Mouse (Mus musculus) neural tube, embryonic 15.5 days (tissue): ENCODE data around the gene Ppp1r12a. TPM values are rescaled to one million over a fixed set of nuclear protein-coding genes. Genes with fewer than 3 reads are reported as not detected.

Source experiments
- ATAC-seq: fragments of 200-750 bp; cut with Nextera tagmentation; 2 replicates; pipeline ENCODE4 v1.8.0; 2017; ENCODE audit warnings: mild to moderate bottlenecking, moderate TSS enrichment, moderate library complexity; ENCODE audit not compliant: low FRiP score
- H3K27ac ChIP-seq: fragments of 300-500 bp; sonication (generic); replicated peaks from 2 replicates; pipeline ENCODE4 v1.5.1; 2015; ENCODE audit warnings: mild to moderate bottlenecking, inconsistent platforms
- H3K27me3 ChIP-seq: fragments of 300-500 bp; sonication (generic); replicated peaks from 2 replicates; pipeline ENCODE4 v1.6.1; 2015; ENCODE audit warnings: inconsistent platforms
- H3K36me3 ChIP-seq: fragments of 300-500 bp; sonication (generic); 2 replicates; pipeline ENCODE4 v1.6.1; 2015; ENCODE audit warnings: inconsistent platforms
- H3K4me1 ChIP-seq: fragments of 300-500 bp; sonication (generic); 2 replicates; pipeline ENCODE4 v1.6.1; 2015; ENCODE audit warnings: inconsistent platforms
- H3K4me2 ChIP-seq: fragments of 300-500 bp; sonication (generic); 2 replicates; pipeline ENCODE4 v1.6.1; 2015; ENCODE audit warnings: inconsistent platforms, mild to moderate bottlenecking, moderate library complexity
- H3K4me3 ChIP-seq: fragments of 300-500 bp; sonication (generic); replicated peaks from 2 replicates; pipeline ENCODE4 v1.5.1; 2015; ENCODE audit warnings: mild to moderate bottlenecking, inconsistent platforms
- H3K9ac ChIP-seq: fragments of 300-500 bp; sonication (generic); replicated peaks from 2 replicates; pipeline ENCODE4 v1.6.1; 2015; ENCODE audit warnings: mild to moderate bottlenecking, inconsistent platforms
- H3K9me3 ChIP-seq: fragments of 300-500 bp; sonication (generic); replicated peaks from 2 replicates; pipeline ENCODE4 v1.6.1; 2016; ENCODE audit warnings: inconsistent platforms
- WGBS: fragments of 180-500 bp; shearing (Covaris S2); methylation state at CpG from one replicate; pipeline ENCODE4 v1.1.7; 2015; ENCODE audit warnings: mixed read lengths; 5-methylcytosine and 5-hydroxymethylcytosine counted together
- polyA plus RNA-seq: library from polyadenylated mRNA; unstranded; fragments of >200 nt; fragmentation: Nextera tagmentation; extraction: Ambion mirVana; gene quantifications from 2 replicates; pipeline ENCODE4 v1.2.1, GENCODE M21; 2015

The Ppp1r12a gene
- polyA plus RNA-seq, 1 experiment from 2014 or later: 63.4 TPM

DNA sequence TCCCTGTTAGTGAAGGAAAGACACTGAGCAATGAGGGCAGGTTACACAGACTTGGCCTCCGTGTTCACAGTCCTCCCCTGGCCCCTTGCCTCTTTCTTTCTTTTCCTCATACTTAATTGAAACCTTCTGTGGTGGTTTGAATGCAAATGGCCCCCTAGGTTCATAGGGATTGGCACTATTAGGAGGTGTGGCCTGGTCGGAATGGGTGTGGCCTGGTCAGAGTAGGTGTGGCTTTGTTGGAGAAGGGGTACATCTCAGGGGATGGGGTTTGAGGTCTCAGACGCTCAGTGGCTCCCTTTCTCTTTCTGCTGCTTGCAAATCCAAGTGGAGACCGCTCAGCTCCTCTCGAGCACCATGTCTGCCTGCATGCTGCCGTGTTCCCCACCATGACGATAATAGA lies 132.8 kb downstream of the Ppp1r12a start:
- Histone ChIP-seq H3K4me3 (no peak overlapping the region), H3K9me3 (no peaks in the 10 kb centered on the region), H3K4me2 (no peak overlapping the region), H3K27ac (no peak overlapping the region), H3K27me3 (no peaks in the 10 kb centered on the region), H3K9ac (no peak overlapping the region), H3K4me1 (no peaks in the 10 kb centered on the region), H3K36me3 (no peaks in the 10 kb centered on the region)
- WGBS: 88% methylated on average over 7 of the region's 7 CpGs
- ATAC-seq: no peak

DNA sequence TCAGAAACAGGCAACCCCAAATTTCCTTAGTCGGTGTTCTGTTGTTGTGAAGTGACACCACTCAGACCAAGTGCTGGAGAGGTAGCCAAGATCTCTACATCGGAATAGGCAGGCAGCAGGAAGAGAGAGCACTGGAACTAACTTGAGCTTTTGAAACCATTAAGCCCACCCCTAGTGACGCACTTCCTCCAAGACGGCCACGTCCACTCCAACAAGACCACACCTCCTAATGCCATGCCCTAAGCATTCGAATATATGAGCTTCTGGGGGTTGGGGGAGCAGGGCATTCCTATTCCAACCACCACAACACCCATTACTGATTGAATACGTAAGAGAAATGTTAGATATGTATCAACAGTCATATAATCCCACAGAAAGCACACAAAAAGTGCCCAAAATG lies 134.5 kb downstream of the Ppp1r12a start:
- no peak for ATAC-seq
- Histone ChIP-seq H3K9me3 (no peaks in the 10 kb centered on the region), H3K27ac (no peak overlapping the region), H3K36me3 (no peaks in the 10 kb centered on the region), H3K4me2 (no peak overlapping the region), H3K9ac (no peak overlapping the region), H3K4me3 (no peak overlapping the region), H3K27me3 (no peaks in the 10 kb centered on the region), H3K4me1 (peaks cover 3% of the 10 kb centered on the region; the same call in 1 of the 2 replicates)
- 91% methylated on average over 7 of the region's 7 CpGs for WGBS

GRCm38 (mm10) chr10:108298261-108298660 lies 136.3 kb downstream of the Ppp1r12a start:
- no peak for ATAC-seq
- WGBS: 97% methylated on average over 13 of the region's 13 CpGs
- no peaks in the 10 kb centered on the region for H3K36me3 ChIP-seq
- H3K27me3 ChIP-seq: no peaks in the 10 kb centered on the region
- H3K4me3 ChIP-seq: no peak overlapping the region
- no peaks in the 10 kb centered on the region for H3K9me3 ChIP-seq
- H3K4me2 ChIP-seq: no peak overlapping the region
- H3K27ac ChIP-seq: no peak overlapping the region
- no peak overlapping the region for H3K9ac ChIP-seq
- peaks cover 3% of the 10 kb centered on the region; the same call in 1 of the 2 replicates for H3K4me1 ChIP-seq

DNA sequence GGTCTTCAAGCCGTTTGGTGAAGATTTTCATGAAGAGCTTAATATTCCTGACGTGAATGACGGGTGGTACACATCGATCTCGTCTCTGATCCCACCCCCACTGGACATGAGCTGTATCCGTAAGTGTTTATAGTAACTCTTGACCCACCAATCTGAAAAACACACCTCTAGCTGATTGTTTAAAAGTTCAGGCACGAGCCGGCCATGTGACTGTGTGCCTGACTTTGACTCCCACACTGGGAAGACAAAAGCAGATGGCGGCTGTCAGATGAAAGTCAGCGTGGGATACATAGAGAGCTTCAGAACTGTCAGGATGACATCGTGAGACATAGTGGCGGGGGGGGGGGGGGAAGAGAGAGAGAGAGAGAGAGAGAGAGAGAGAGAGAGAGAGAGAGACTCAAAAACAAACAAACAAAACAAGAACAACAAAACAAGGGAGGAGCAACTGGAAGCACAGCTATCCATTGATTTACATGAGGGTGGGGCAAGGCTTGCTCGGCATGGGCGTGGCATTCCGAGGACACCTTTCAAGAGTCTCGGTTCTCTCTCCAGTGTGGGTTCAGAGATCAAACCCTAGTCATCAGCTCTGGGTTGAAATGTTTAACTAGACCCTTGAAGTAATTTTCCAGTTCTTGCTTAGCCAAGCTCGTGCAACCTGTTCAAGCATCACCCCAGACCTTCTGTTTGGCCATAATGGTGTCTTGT lies 137.0 kb downstream of the Ppp1r12a start:
- H3K4me2 ChIP-seq: no peak overlapping the region
- H3K9ac ChIP-seq: no peak overlapping the region
- no peak overlapping the region for H3K27ac ChIP-seq
- 87% methylated on average over 16 of the region's 17 CpGs for WGBS
- H3K4me3 ChIP-seq: no peak overlapping the region
- no peaks in the 10 kb centered on the region for H3K27me3 ChIP-seq
- H3K36me3 ChIP-seq: no peaks in the 10 kb centered on the region
- no peak for ATAC-seq
- no peaks in the 10 kb centered on the region for H3K9me3 ChIP-seq
- peaks cover 3% of the 10 kb centered on the region; the same call in 1 of the 2 replicates for H3K4me1 ChIP-seq

DNA sequence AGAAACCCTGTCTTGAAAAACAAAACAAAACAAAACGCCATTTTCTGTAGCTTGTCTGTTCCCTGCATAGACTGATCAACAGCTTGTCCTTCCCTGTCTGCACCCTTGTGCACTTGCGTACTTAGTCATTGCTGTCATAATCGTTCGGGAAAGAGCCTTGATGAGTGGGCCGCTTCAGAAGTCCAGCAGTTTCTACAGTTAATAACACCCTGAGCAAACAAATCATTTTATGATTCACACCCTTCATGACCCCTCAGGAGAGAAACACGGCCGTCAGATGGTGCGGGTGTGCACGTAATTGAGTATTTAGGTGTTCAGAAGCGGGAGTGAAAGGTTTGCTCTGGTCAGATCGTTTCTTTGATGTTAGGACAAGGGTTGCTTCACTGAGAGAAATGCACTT lies 137.8 kb downstream of the Ppp1r12a start:
- 71% methylated on average over 11 of the region's 11 CpGs for WGBS
- ATAC-seq: no peak
- H3K4me1 ChIP-seq: peaks cover 3% of the 10 kb centered on the region; the same call in 1 of the 2 replicates

DNA sequence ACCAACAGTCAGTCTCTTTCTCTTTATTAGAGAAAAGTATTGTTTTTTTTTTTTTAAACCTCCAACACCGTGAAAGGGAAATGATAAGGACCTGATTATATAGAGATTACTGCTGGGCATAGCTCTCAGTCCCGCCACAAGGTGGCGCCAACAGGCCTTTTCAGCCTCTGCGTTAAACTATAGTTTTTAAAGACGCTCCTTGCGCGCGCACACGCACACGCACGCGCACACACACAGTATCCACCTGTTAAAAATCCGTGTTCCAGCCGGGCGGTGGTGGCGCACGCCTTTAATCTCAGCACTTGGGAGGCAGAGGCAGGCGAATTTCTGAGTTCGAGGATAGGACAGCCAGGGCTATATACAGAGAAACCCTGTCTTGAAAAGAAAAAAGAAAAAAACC lies 138.8 kb downstream of the Ppp1r12a start:
- Histone ChIP-seq H3K36me3 (no peaks in the 10 kb centered on the region), H3K9me3 (no peaks in the 10 kb centered on the region), H3K4me2 (peak overlapping the region; percentile 49), H3K9ac (no peak overlapping the region), H3K27me3 (no peaks in the 10 kb centered on the region), H3K4me3 (peak overlapping the region; percentile 25; the same call in 1 of the 2 replicates), H3K27ac (no peak overlapping the region), H3K4me1 (peaks cover 3% of the 10 kb centered on the region; the same call in 1 of the 2 replicates)
- WGBS: 14% methylated on average over 19 of the region's 19 CpGs
- peak; percentile 57; the same call in 1 of the 2 replicates for ATAC-seq

More for the DNA sequence above, 137.8 kb downstream of the Ppp1r12a start:
- Histone ChIP-seq H3K27me3 (no peaks in the 10 kb centered on the region), H3K9me3 (no peaks in the 10 kb centered on the region), H3K9ac (no peak overlapping the region), H3K4me2 (no peak overlapping the region), H3K27ac (no peak overlapping the region), H3K4me3 (no peak overlapping the region), H3K36me3 (no peaks in the 10 kb centered on the region)

- no peak for ATAC-seq
- Histone ChIP-seq H3K9ac (no peak overlapping the region), H3K27me3 (no peaks in the 10 kb centered on the region), H3K4me2 (peak overlapping the region; percentile 4; the same call in 1 of the 2 replicates), H3K27ac (no peak overlapping the region), H3K9me3 (no peaks in the 10 kb centered on the region), H3K4me3 (no peak overlapping the region), H3K36me3 (no peaks in the 10 kb centered on the region), H3K4me1 (no peaks in the 10 kb centered on the region)
- 61% methylated on average over 11 of the region's 11 CpGs for WGBS
Measured at GRCm38 (mm10) chr10:108307772-108308171, 145.8 kb downstream of the Ppp1r12a start.

DNA sequence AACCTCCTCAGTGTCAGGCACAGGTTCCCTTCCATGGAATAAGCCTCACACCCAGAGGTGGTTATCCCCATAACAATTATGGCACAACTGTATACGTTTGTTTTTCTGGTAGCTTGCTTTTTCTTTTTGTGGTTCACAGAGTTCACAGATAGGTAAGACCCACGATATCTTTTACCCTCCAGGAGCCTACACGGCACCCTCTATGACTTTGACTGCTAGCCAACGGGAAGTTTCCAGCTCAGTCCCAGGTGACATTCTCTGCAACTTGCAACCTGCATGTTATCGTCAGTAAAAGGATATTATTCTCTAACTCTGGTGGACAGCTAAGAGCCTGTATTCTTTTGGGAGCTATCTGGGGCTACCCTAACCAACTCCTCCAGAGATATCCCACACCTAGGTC lies 148.2 kb downstream of the Ppp1r12a start:
- Histone ChIP-seq H3K4me2 (no peak overlapping the region), H3K4me3 (no peak overlapping the region), H3K27me3 (no peaks in the 10 kb centered on the region), H3K9me3 (no peaks in the 10 kb centered on the region), H3K9ac (no peak overlapping the region), H3K4me1 (no peaks in the 10 kb centered on the region), H3K36me3 (no peaks in the 10 kb centered on the region), H3K27ac (no peak overlapping the region)
- WGBS: 90% methylated on average over 5 of the region's 5 CpGs
- ATAC-seq: no peak

DNA sequence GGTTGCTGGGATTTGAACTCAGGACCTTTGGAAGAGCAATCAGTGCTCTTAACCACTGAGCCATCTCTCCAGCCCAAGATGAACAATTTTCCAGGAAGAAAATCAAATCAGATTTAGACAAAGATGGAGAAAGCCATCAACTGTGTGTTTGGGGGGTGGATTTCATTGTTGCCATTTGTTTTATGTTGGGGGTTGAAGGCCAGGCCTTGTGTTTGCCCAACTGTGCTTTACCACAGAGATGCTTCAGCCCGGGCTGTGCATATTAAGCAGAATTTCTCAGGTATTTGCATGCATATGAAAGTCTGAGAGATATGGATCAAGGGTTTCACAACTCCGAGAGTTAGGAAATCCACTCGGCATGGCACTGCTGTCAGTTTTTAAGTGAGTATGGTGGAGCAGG lies 149.4 kb downstream of the Ppp1r12a start:
- Histone ChIP-seq H3K9me3 (no peaks in the 10 kb centered on the region), H3K4me2 (no peak overlapping the region), H3K36me3 (no peaks in the 10 kb centered on the region), H3K27me3 (no peaks in the 10 kb centered on the region), H3K27ac (no peak overlapping the region), H3K9ac (no peak overlapping the region), H3K4me3 (no peak overlapping the region), H3K4me1 (no peaks in the 10 kb centered on the region)
- 90% methylated on average over 3 of the region's 3 CpGs for WGBS
- ATAC-seq: no peak

- no peaks in the 10 kb centered on the region for H3K9me3 ChIP-seq
- no peak overlapping the region for H3K4me2 ChIP-seq
- 30% methylated on average over 6 of the region's 6 CpGs for WGBS
- no peak overlapping the region for H3K4me3 ChIP-seq
- no peak overlapping the region for H3K9ac ChIP-seq
- H3K36me3 ChIP-seq: no peaks in the 10 kb centered on the region
- no peak for ATAC-seq
- no peaks in the 10 kb centered on the region for H3K27me3 ChIP-seq
- H3K27ac ChIP-seq: no peak overlapping the region
- H3K4me1 ChIP-seq: no peaks in the 10 kb centered on the region
Measured at GRCm38 (mm10) chr10:108313845-108314244, 151.9 kb downstream of the Ppp1r12a start.

DNA sequence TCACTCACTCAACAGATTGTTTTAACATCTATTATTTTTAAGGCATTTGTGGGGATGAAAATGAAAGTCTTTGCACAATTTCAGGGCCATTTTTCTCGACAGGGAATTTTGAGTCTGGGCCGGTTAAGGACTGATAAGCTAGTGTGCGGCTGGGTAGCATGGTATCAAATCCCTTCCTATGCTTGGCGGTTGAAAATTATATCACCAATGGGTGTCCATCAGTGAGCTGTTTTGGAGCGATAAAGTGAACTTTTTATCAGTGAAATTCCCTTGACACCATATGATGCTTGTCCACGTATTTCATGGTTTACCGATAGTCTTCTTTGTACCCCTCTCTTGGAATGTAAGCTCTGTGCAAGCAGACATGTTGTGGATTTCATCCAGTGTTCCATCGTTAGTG lies 152.4 kb downstream of the Ppp1r12a start:
- no peaks in the 10 kb centered on the region for H3K36me3 ChIP-seq
- H3K27ac ChIP-seq: no peak overlapping the region
- no peaks in the 10 kb centered on the region for H3K27me3 ChIP-seq
- ATAC-seq: no peak
- no peak overlapping the region for H3K9ac ChIP-seq
- no peaks in the 10 kb centered on the region for H3K9me3 ChIP-seq
- WGBS: 91% methylated on average over 8 of the region's 8 CpGs
- no peaks in the 10 kb centered on the region for H3K4me1 ChIP-seq
- no peak overlapping the region for H3K4me3 ChIP-seq
- no peak overlapping the region for H3K4me2 ChIP-seq

DNA sequence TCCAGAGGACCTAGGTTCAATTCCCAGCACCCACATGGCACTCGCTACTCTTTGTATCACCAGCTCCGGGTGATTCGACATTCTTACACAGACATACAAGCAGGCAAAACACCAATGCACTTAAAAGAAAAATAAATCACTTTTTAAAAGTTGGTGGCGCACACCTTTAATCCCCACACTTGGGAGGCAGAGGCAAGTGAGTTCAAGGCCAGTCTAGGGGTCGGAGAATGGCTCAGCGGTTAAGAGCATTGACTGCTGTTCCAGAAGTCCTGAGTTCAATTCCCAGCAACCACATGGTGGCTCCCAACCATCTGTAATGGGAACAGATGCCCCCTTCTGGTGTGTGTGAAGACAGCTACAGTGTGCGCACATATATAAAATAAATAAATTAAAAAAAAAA lies 153.2 kb downstream of the Ppp1r12a start:
- H3K4me1 ChIP-seq: no peaks in the 10 kb centered on the region
- ATAC-seq: no peak
- H3K36me3 ChIP-seq: no peaks in the 10 kb centered on the region
- H3K27ac ChIP-seq: no peak overlapping the region
- 96% methylated on average over 7 of the region's 7 CpGs for WGBS
- H3K27me3 ChIP-seq: no peaks in the 10 kb centered on the region
- H3K9ac ChIP-seq: no peak overlapping the region
- no peaks in the 10 kb centered on the region for H3K9me3 ChIP-seq
- H3K4me3 ChIP-seq: no peak overlapping the region
- H3K4me2 ChIP-seq: no peak overlapping the region
